Mouse (Mus musculus): ENCODE measurements at regions not wholly inside any gene's neighbourhood (a gene's known extent, or its start where the extent isn't known, plus 50 kb on each side); places are given as distances from the start of the nearest gene placed in this dataset.

DNA sequence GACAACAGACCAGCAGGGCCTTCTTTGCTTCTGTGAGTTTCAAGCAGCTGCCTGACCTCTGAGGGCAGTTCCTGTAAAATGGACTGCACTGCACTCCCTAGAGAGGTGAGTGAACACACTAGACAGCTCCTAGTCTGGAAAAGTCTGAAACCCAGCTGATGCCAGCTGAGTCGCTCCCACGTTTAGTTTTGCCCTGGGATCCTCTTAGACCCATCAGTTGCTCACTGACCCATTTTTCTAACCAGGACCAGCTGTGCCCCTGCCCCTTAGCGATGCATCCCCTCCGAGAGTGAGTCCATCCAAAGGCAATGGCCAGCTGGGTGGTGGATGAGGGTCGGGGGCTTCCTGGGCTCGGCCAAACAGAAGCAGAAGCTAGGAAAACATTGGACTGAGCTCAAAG is 62.2 kb upstream of the Top1 start:
- no peak for DNase-seq (ENCODE audit: low spot score in 2 of 2)

GRCm38 (mm10) chr2:160584568-160584967 is 61.1 kb upstream of the Top1 start:
- no peak for DNase-seq (ENCODE audit: low spot score in 2 of 2)

DNA sequence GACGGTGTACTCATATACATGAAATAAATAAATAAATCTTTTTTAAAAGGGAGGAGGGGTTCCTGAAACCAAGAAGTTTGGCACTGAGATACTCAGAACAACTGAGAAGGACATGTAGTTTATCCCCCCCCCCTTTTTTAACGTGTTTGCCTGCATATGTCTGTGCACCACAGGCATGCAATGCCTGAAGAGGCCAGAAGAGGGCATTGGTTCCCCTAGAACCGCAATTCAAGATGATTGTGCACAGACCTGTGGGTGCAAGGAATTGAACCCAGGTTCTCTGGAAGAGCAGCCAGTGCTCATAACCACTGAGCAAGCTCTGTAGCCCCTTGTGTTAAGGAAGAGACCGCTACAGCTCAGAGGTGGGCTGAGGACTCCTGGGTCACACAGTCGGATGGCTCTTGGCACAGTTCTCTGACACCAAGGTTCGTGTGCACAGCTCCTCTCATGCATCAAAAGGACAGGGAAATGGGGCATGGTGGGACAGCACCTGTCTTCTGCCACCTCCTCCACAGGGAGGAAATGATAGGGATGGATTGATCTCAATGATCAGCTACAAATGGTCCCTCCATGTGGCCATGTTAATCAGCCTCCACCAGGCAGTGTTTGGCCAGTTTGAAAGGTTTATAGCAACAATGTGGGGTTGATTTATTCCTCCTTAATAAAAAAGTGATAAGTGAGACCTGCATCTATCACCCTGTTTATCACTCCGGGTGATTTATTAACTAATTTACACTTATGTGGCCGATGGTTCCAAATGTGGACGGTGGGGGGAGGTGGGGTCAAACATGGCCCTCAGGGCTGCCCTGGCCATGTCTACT is 58.5 kb upstream of the Top1 start:
- DNase-seq (ENCODE audit: low spot score in 2 of 2): no peak

DNA sequence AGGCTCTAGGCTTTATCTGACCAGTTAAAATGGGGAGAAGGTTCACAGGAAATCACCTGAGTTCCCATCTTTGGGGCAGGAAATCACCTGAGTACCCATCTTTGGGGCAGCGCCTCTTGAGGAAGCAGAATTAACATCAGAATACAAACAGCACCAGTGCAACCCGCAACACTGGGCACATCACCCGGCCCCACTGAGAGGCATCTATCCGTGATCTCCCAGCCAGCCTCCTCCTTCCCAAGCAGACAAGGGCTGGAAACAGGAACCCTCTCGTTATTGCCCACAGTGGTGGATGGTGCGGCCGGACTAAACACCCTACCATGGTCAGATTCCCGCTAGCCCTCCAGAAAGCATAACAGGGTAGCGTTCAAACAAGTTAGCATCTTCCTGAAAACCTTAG is 57.3 kb upstream of the Top1 start:
- no peak for DNase-seq (ENCODE audit: low spot score in 2 of 2)

- DNase-seq (ENCODE audit: low spot score in 2 of 2): no peak
Observed at GRCm38 (mm10) chr2:160590209-160590910, 55.3 kb upstream of the Top1 start.

DNA sequence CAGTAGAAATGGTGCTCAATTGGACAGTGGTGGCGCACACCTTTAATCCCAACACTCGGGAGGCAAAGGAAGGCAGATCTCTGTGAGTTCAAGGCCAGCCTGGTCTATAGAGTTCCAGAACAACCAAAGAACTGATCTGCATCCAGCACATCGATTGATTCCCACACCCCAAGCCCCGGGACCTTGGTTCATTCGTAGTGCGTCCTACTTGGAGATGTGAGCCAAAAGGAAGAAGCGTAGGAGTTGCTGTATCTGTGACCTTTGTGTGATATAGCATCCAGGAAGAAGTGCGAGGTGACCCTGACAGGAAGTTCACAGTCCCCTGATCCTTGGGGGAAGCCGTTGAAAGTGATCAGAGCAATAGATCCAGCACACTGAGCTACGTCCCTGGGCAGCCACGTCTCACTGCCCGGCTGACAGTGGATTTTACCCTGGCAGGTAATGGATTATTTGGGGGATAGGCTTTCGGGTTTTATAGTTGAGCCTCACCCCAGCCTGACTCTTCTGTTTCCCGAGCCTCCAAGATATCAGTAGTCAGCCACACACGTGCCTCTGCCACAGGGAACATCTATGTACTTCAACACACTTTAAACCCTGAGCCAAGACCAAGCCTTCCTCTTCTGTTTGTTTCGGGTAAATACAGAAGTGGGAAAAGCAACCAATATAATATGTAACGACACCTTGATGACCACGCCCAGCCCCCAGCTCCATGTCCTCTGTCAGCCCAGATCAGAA is 54.1 kb upstream of the Top1 start:
- no peak for DNase-seq (ENCODE audit: low spot score in 2 of 2)

- DNase-seq (ENCODE audit: low spot score in 2 of 2): peak; percentile 78 to 89
Observed at GRCm38 (mm10) chr2:160593035-160593434, 52.7 kb upstream of the Top1 start.

Data from cerebellum, postnatal 4 days (tissue).